Mouse (Mus musculus): ENCODE data around the gene Filip1.

Gene Filip1

DNA sequence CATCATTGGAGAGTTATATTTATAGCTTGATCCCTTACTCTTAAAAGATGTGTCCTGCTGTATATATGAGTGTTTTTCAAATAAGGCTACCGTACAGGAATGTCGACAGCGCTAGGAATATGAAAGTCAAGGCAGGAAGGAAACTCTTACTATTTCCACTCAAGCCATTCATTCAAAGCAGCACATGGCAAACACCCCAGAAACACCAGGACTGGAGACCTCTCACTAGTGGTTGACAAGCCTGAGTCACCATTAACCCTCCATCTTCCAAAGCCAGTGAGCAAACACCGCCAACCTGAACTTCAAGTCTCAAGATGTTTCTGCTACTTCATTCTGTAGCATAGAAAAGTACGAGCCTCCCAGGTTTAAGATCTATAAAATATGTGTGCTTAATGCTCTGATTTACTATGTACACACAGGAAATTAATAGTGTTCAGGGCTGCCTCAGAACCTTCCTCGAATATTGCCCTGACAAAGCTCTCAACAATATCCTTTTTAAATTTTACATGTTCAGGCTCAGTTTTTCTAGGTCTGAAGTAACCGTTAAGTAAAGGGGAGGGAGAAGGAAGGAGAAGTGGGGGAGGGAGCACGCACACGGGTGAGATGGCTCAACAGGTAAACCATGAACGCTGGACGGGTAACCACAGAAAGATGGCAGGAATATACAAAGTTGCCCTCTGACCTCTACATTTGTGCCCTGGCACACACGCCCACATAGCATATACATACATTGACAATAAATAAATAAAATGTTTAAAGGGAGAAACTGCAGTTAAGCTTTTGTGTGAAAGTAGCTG lies 34.2 kb downstream of the Filip1 start:
- DNase-seq: no peak

DNA sequence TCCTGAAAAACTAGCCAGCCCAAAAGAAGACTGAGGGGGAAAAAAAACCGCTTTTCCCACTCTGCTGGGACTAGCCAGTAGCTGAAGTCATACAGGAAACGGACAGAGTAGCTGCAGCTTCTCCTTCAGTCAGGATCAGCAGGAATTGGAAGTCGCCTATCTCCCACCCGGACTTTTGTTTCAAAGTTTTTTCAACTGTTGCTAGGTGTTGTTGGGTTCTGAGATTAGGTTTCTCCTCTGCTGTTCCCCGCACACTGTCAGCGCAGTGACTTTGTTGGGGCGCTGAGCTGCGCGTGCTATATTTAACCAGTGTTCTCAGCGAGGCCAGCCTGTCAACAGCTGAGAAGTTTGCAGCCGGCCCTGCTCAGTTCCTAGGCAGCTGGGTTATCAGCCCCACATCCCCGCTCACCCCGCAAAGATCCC lies 35.1 kb downstream of the Filip1 start:
- peak; percentile 60 to 74 for DNase-seq

DNA sequence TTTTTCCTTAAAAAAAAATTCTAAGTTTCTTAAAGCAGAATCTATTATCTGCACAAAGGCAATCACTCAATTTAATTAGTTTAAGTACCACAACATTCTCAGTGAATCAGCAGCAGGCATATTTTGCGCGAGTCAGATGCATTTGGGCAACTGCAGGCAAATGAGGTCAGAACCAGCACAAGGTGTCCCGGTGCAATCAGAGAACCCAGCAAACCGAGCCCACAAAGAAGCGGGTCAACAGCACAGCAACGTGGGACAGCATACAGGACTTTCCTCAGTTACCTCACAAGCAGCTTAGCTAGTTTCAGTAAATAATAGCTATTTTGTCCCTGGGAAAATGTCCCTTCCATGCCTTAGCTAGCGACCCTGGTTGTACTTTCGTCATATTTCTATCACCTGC lies 35.9 kb downstream of the Filip1 start:
- DNase-seq: no peak

DNA sequence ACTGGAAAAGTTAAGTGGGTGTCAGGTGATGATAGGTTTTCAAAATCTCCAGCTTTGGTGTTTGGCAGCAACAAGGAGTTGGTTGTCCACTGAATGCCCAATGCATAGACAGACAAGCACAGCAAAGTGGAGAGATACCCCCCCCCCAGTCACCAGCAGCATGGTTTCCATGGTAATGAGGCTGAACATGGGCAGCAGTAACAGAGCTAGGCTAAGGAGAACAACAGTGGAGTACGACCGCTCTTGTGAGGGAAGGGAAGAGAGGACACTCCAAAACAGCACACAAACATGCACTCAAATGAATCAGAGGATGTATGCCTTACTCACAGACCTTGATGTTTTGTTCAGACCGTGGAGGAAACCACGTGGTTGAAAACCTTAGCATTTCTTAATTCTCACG lies 37.5 kb downstream of the Filip1 start:
- DNase-seq: no peak

DNA sequence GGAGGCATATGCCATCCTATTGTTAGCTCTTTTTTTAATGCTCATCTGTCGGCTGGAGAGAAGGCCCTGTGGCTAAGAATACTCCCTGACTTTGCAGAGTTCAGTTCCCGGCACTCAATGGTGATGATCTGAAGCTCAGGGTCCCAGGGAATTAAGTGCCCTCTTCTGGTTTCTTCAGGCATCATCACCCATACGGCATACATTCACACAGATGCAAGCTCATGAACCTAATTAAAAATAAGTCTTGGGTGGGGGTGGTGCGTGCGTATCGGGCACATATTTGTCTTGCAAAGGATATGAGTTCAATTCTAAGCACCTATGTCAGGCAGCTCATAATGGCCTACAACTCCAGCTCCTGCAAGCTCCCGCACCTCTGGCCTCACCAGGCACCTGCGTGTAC lies 39.1 kb downstream of the Filip1 start:
- DNase-seq: no peak

- DNase-seq: no peak
These were observed 39.9 kb downstream of the Filip1 start for GRCm38 (mm10) chr9:79972705-79973104.

DNA sequence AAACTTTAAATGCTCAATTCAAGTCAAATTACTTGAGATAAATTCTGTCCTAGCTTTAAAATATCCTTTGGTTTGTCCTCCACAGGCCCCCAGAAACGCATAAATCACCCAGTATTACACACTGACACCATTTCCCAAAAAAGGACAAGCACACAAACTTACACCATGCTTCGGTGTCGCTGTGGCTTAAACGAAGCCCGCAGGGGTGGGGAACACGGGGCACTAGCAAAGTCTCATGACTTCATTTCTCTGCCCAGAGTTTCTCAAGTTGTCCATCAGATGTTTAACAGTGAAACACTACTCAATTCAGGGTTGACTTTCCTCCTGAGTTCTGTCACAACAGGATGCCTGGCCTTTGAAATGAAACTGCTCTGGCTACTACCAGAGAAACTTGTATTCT lies 41.0 kb downstream of the Filip1 start:
- DNase-seq: no peak

GRCm38 (mm10) chr9:79970659-79971118 lies 42.0 kb downstream of the Filip1 start:
- no peak for DNase-seq

DNA sequence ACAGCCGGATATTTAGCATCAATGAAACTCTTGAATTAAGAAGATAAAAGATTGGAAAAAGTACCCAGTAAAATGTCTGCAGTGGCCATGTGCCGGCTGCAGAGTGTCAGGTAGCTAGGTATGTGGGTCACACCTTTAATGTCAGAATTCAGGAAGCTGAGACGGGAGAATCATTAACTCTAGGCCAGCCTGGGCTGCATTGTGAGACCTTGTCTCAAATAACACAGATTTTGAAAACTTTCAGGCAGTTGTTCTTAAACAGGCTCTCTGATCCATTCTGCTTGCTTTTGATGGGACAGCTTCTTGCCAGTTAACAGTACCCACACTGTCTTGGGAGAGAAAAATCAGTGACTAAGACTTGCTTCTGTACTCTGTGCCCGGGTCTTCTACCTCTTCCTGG lies 43.1 kb downstream of the Filip1 start:
- no peak for DNase-seq

DNA sequence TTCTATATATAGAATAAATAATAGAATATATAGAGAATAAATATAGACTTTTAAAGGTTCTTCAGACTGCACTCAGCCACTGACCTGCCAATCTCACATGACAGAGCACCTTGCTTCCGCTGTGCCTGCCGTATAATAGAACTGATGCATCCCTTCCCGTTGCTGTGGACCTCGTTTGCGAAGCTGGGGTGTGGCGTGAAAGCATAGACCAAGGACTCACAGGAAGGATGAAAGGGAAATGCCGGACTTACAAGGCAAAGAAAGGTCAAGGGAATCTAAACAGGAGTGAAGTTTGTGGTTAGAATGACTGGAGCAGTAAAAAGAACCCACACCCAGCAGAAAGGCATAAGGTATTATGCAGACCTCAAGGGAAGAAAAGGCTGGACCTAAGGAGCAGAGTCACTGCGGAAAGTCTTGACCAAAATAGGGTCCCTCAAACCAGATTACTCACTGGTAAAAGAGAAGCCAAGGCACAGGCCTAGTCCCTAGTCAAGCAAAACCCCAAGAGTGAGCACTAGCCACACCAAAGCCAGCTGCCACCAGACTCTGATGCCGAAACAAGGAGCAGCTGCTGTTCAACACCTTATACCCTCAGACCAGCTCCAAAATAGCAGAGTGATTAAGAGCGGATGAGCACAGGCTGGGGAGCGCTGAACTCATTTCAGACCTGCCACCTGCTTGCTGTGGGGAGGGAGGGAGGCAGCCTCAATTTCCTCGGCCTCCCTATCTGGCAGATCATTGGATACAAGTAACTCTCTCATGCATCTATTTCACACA lies 45.8 kb downstream of the Filip1 start:
- DNase-seq: no peak

- DNase-seq: peak; percentile 23 to 44
These were observed 46.9 kb downstream of the Filip1 start for GRCm38 (mm10) chr9:79965600-79966392.

DNA sequence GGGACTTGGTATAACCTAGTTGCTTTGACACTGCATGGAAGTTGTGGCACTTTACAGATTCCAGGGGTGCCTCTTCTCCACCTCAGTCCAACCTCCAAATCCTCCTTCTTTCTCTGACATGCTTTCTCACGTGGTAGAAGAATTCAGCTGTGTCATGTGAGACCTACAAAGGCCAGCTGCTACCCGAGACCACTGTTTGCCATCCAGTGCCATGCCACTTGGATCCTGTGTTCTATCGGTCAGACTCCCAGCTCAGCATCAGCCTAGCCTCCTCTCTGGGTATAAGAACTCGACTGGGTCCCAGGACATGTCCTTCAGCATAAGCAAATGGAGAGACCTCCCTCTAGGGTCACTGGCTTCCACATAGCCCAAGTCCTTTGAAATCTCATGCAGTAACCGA lies 47.6 kb downstream of the Filip1 start:
- DNase-seq: no peak

DNA sequence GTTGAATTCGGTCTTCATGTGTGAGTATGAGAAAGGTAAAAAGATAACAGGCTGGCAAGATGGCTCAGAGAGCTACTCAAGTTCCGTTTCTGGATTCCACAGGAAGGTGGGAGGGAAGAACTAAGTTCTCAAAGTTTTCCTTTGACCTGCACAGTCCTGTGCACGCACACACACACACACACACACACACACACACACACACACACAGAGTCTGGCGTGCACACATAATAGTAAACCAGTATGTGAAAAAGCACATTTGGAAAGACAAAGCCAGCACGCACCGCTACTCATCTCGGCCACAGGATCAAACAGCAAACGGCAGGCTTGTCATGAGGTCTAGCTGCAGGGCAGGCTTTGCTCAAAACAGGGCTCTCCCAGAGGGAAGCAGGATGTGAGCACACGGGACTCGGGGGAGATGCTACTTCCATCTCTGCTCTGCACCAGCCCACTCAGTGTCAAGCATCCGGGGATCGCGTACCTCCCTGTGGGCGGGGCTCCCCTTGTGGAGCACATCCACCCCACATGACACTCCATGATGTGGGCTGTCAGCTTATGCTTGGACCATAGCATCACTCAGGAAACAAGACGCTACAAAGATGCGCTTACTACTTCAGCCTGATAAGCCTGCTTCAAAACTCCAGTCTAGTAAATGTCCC lies 50.9 kb downstream of the Filip1 start:
- peak; percentile 60 to 70 for DNase-seq

- DNase-seq: no peak
These were observed 52.2 kb downstream of the Filip1 start for GRCm38 (mm10) chr9:79960453-79960852.

GRCm38 (mm10) chr9:79958395-79958794 lies 54.3 kb downstream of the Filip1 start:
- no peak for DNase-seq

DNA sequence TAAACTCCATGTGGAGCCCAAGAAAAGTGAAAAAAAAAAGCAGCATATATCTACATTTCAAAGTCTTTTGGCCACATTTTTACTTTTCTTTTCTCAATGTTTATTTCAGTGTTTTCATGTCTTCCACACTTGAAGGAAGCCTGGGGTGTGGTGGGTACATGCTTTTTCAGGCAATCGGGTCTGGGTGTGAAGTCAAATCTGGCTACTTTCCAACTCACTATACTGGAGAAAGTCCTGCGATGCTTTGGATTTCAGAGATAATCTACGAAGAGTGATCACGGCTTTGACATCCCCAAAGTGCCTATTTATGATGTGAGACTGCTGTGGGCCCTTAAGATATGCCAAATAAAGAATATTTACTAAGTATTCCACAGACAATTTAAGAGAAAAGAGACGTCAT lies 57.7 kb downstream of the Filip1 start:
- DNase-seq: no peak

GRCm38 (mm10) chr9:79951984-79952383 lies 60.7 kb downstream of the Filip1 start:
- peak in 1 of 2 experiments; percentile 31 for DNase-seq

GRCm38 (mm10) chr9:79951339-79951738 lies 61.3 kb downstream of the Filip1 start:
- no peak for DNase-seq

DNA sequence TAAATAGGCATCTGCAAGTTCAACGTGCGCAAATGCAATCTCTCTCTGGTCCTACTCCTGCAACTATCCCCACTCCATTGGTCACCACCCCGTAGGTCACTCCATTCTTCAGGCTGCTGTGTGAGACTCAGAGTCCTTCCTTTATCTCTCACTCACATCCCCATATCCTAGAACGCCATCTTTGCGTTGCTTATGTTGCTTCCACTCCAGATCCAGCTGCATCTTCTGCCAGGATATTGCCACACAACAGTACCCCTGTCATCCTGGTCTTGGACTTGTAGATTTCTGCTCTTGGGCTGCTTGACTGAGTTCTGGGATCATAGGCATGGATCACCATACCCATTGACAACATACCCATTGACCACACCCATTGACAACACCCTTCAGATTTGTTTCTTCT lies 62.0 kb downstream of the Filip1 start:
- DNase-seq: no peak

DNA sequence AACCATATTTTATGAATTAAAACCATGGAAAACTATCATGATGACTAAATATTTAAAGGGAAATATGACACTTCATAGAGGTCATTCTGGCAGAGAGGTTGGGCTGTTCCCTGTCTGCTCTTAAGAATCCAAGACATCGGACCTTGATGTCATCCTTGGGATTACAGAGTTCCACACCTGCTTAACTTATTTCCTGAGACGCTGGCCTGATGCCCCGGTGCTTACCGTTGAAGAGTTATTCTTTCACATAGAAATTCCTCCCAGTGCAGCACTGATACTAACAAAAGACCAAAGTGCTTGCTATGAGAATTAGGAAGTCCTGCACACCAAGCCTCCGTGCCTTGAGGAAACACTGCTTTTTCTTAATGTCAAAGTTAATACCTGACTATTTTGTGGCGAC lies 62.6 kb downstream of the Filip1 start:
- no peak for DNase-seq

- DNase-seq: no peak
These were observed 64.3 kb downstream of the Filip1 start for GRCm38 (mm10) chr9:79948376-79948775.

DNA sequence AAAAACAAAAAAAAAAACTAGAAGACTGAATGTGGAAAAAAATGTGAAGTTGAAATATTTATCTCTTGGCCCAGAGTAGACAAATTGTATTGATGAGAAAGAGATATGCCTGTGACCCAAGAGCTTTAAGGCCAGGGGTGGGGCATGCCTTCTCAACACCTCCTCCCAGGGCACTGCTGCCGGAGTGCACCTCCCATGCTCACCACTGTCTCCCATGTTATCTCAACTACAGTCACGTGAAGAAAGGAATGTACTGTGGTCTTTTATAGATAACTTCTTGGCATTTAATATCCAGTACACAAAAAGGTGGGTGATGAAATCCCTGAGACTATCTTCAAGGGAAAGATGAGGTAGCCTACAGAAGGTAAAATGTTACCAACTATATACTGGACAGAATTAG lies 64.7 kb downstream of the Filip1 start:
- no peak for DNase-seq

- no peak for DNase-seq
These were observed 65.2 kb downstream of the Filip1 start for GRCm38 (mm10) chr9:79947414-79947813.
